Mouse (Mus musculus): ENCODE results near the gene Mdc1.

The Mdc1 gene

GRCm38 (mm10) chr17:35883777-35884176 lies 42.5 kb downstream of the Mdc1 start:
- no peak for DNase-seq (ENCODE audit: low read depth)

- DNase-seq (ENCODE audit: low read depth): no peak
Observed at GRCm38 (mm10) chr17:35887725-35888124, 46.4 kb downstream of the Mdc1 start.

- DNase-seq (ENCODE audit: low read depth): peak; percentile 97
Observed at GRCm38 (mm10) chr17:35896781-35897643, 55.7 kb downstream of the Mdc1 start, which contains the start of gene 2310061I04Rik. Gene 2310061I04Rik, minus strand, starts transcription at chr17:35897431.

- DNase-seq (ENCODE audit: low read depth): no peak
Observed at GRCm38 (mm10) chr17:35897644-35898573, 56.6 kb downstream of the Mdc1 start.

GRCm38 (mm10) chr17:35900636-35901035 lies 59.3 kb downstream of the Mdc1 start:
- DNase-seq (ENCODE audit: low read depth): no peak

- no peak for DNase-seq (ENCODE audit: low read depth)
Observed at GRCm38 (mm10) chr17:35903343-35903991, 62.2 kb downstream of the Mdc1 start.

- DNase-seq (ENCODE audit: low read depth): no peak
Observed at GRCm38 (mm10) chr17:35903992-35904355, 62.7 kb downstream of the Mdc1 start.

GRCm38 (mm10) chr17:35905587-35905986 lies 64.3 kb downstream of the Mdc1 start:
- no peak for DNase-seq (ENCODE audit: low read depth)

- DNase-seq (ENCODE audit: low read depth): peak; percentile 57
Observed at GRCm38 (mm10) chr17:35907609-35908008, 66.3 kb downstream of the Mdc1 start.

Measured in naive thymus-derived CD4-positive, alpha-beta T cell, adult 2 months (primary cell).